Mouse (Mus musculus) mammary gland, adult 2 months (tissue): ENCODE results near the gene Methig1. TPM values are rescaled to one million over a fixed set of nuclear protein-coding genes. Genes with fewer than 3 reads are reported as not detected.

Source experiments
- polyA plus RNA-seq: library from polyadenylated mRNA; depleted of rRNA; stranded (reverse); fragments of >200 nt; gene quantifications from 2 replicates; pipeline ENCODE4 v1.2.3, GENCODE M21; 2012; ENCODE audit warnings: low replicate concordance; rRNA removed

Gene Methig1
- polyA plus RNA-seq: not detected in 2 replicates

DNA sequence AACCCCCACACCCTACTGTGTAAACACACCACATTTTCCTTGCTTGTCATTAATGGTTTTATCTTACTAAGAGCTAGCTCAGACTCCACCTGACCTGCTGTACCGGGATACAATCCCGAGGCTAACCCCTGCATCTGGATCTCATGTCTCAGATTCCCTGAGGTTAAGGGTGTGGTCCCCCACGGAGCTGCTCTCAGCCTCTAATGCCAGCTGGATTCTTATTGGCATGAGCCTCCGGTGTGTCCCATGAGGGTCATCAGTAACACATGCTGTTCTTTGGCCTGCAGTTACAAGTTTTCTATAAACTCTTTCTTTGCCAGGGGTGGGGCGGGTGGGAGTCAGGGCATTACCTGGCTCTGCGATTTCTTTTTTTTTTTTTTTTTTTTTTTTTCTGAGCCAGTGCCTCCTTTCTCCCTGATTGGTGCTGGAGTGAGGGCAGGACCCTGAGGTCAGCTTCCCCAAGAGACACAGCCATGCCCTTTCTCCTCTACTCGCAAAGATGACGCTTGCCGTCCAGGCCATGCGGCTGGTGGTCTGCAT is at the start of gene Methig1, which contains the start of gene Mettl7a2:
Methig1 (plus strand) TSS at position 439 of the 540 bp plus-strand sequence.
Mettl7a2 (plus strand) TSS at position 490 of the 540 bp plus-strand sequence.

DNA sequence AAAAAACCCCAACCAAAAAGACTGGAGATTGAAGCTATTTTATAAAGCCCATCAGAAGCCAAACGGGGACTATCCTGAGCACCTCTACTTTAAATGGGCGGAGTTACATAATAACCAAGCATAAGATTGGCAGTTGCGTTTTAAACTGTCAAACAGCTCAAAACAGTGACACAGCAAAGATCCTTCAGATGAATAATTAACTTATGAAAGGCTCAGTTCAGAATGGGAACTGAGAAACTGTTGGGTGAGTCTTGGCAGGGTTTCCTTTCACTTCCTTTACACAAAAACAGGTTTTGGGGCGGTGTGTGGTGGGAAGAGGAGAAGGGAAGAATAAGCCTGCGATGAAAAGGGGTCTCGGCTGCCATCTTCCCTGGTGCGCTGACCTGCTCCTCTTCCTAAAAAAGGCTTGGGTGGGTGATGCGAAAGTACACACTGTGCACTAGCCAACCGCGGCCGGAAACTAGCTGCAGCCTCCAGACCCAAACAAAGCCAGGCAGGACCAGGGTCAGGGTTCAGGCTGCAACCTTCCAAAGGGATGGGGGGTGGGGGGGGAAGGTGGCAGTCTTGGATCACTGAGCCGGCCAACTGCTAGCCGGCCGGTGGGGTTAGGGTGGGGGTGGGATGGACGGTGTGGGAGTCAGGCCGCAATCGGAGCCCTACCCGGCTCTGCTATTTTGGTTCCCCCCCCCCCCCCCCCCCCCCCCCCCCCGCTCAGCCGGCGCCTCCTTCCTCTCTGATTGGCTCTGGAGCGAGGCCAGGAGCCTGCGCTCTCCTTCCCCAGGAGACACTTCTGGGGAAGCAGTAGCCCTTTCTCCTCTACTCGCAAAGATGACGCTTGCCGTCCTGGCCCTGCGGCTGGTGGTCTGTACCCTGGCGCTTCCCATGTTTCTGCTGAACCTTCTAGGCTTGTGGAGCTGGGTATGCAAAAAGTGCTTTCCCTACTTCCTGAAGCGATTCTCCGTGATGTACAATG is 48.6 kb upstream of the Methig1 start, which contains the start of gene Mettl7a1:
Mettl7a1 (plus strand) TSS at position 122 of the 973 bp plus-strand sequence.

GRCm38 (mm10) chr15:100334629-100335028 is 18.3 kb upstream of the Methig1 start, which contains the start of gene Mettl7a3:
Gene Mettl7a3, plus strand, starts transcription at chr15:100334929.

GRCm38 (mm10) chr15:100364242-100364641 is 11.3 kb downstream of the Methig1 start, which contains the start of gene Higd1c:
Gene Higd1c, plus strand, starts transcription at chr15:100364542.

GRCm38 (mm10) chr15:100421758-100422197 is 68.8 kb downstream of the Methig1 start, which contains the start of gene Gm5475:
Gene Gm5475, plus strand, starts transcription at chr15:100422147.

GRCm38 (mm10) chr15:100424396-100425122 is 71.6 kb downstream of the Methig1 start, which contains the start of gene Slc11a2:
Gene Slc11a2, minus strand, starts transcription at chr15:100425072.

Other genes starting within 250 kb of the Methig1 start
- gene Atf1, start 125.3 kb upstream of the Methig1 start, polyA plus RNA-seq: 38.5 and 65.2 TPM in 2 replicates
- gene Tmprss12, start 72.3 kb upstream of the Methig1 start, polyA plus RNA-seq: not detected in 2 replicates
- gene Mettl7a1, start 49.0 kb upstream of the Methig1 start, polyA plus RNA-seq: 70.9 and 96.7 TPM in 2 replicates
- gene Mettl7a3, start 18.2 kb upstream of the Methig1 start, polyA plus RNA-seq: 0.22 TPM in 1 of 2 replicates, not detected in the other
- not detected in 2 replicates for gene Mettl7a2, start 51 bp downstream of the Methig1 start, polyA plus RNA-seq
- not detected in 2 replicates for gene Higd1c, start 11.4 kb downstream of the Methig1 start, polyA plus RNA-seq
- gene Gm5475, start 69.0 kb downstream of the Methig1 start, polyA plus RNA-seq: not detected in 2 replicates
- 26.7 and 38.8 TPM in 2 replicates for gene Slc11a2, start 71.9 kb downstream of the Methig1 start, polyA plus RNA-seq
- 61.8 and 111 TPM in 2 replicates for gene Letmd1, start 115.9 kb downstream of the Methig1 start, polyA plus RNA-seq
- 3.3 and 3.9 TPM in 2 replicates for gene Csrnp2, start 142.3 kb downstream of the Methig1 start, polyA plus RNA-seq
- 6.5 and 9.5 TPM in 2 replicates for gene Tfcp2, start 198.9 kb downstream of the Methig1 start, polyA plus RNA-seq
- gene Pou6f1, start 246.8 kb downstream of the Methig1 start, polyA plus RNA-seq: 23.0 and 46.9 TPM in 2 replicates